Mouse (Mus musculus) left cerebral cortex, adult 18-20 months (tissue): Measurements from ENCODE around the gene Per1. TPM values are rescaled to one million over a fixed set of nuclear protein-coding genes. Genes with fewer than 3 reads are reported as not detected.

Experiments
- total RNA-seq, 2 experiments: library from RNA; stranded (reverse); gene quantifications; 2 replicates each; pipeline ENCODE4 v1.2.3; 2021

The Per1 gene
- total RNA-seq, 2 experiments from 2014 or later: 129 to 133 TPM

Other genes starting within 250 kb of the Per1 start
- gene Ndel1, start 223.4 kb upstream of the Per1 start, total RNA-seq: 100 to 1,000 TPM; 110 to 127 TPM
- not detected for gene Rnf222, start 206.7 kb upstream of the Per1 start, total RNA-seq
- 100 to 1,000 TPM; 894 to 903 TPM for gene Rpl26, start 193.6 kb upstream of the Per1 start, total RNA-seq
- not detected for gene Odf4, start 168.1 kb upstream of the Per1 start, total RNA-seq
- 10 to 100 TPM; 20.4 to 24.0 TPM for gene Arhgef15, start 137.7 kb upstream of the Per1 start, total RNA-seq
- gene Slc25a35, start 127.1 kb upstream of the Per1 start, total RNA-seq: 1 to 10 TPM; 5.6 to 6.7 TPM
- 10 to 100 TPM; 17.8 to 18.2 TPM for gene Rangrf, start 120.0 kb upstream of the Per1 start, total RNA-seq
- gene Pfas, start 86.8 kb upstream of the Per1 start, total RNA-seq: 10 to 100 TPM; 26.1 to 26.2 TPM
- gene Ctc1, start 79.3 kb upstream of the Per1 start, total RNA-seq: 10 to 100 TPM; 37.8 to 46.0 TPM
- gene Aurkb, start 49.6 kb upstream of the Per1 start, total RNA-seq: under 1 TPM in 1 of 2 experiments, not detected in 1; 0.30 TPM
- gene Borcs6, start 35.5 kb upstream of the Per1 start, total RNA-seq: 10 to 100 TPM; 35.2 to 38.0 TPM
- gene Tmem107, start 24.4 kb upstream of the Per1 start, total RNA-seq: 10 to 100 TPM; 23.6 to 26.8 TPM
- gene Vamp2, start 6.7 kb upstream of the Per1 start, total RNA-seq: 1,000 to 10,000 TPM; 1,053 to 1,091 TPM
- gene Hes7, start 25.2 kb downstream of the Per1 start, total RNA-seq: under 1 TPM; 0.42 to 0.79 TPM
- under 1 TPM; 0.53 to 0.98 TPM for gene 9130213A22Rik, start 27.4 kb downstream of the Per1 start, total RNA-seq
- gene Aloxe3, start 30.7 kb downstream of the Per1 start, total RNA-seq: 1 to 10 TPM; 4.4 to 6.8 TPM
- gene Alox12b, start 61.8 kb downstream of the Per1 start, total RNA-seq: 10 to 100 TPM in 1 of 2 experiments, 1 to 10 TPM in 1; 9.8 to 13.7 TPM
- 10 to 100 TPM; 10.2 to 11.7 TPM for gene Alox8, start 102.6 kb downstream of the Per1 start, total RNA-seq
- 1 to 10 TPM; 1.2 TPM for gene Gucy2e, start 141.8 kb downstream of the Per1 start, total RNA-seq
- gene Cntrob, start 228.6 kb downstream of the Per1 start, total RNA-seq: 10 to 100 TPM; 15.2 to 25.0 TPM
- gene Trappc1, start 228.8 kb downstream of the Per1 start, total RNA-seq: 10 to 100 TPM; 53.2 to 59.5 TPM
- gene Kcnab3, start 231.0 kb downstream of the Per1 start, total RNA-seq: 100 to 1,000 TPM in 1 of 2 experiments, 10 to 100 TPM in 1; 75.3 to 102 TPM
- 100 to 1,000 TPM; 186 to 190 TPM for gene Rnf227, start 245.2 kb downstream of the Per1 start, total RNA-seq